Mouse (Mus musculus) spleen, adult 2 months (tissue): Measurements from ENCODE around the gene Cipc. TPM values are rescaled to one million over a fixed set of nuclear protein-coding genes. Genes with fewer than 3 reads are reported as not detected.

Experiments used
- DNase-seq, 2 experiments: peaks; one replicate each; pipeline versions ENCODE4 v3.0.0 to v3.0.0-alpha.2; 2012 to 2021; ENCODE audit warnings: low spot score in 2 of 2, low read depth in 1 of 2
- H3K27ac ChIP-seq: fragments of 200-500 bp; 2 replicates; pipeline ENCODE4 v1.5.1; 2012; ENCODE audit warnings: low read length, inconsistent platforms; ENCODE audit not compliant: insufficient read depth
- H3K27me3 ChIP-seq: fragments of 200-500 bp; 2 replicates; pipeline ENCODE4 v1.6.1; 2012; ENCODE audit warnings: mild to moderate bottlenecking, moderate library complexity, low read length, inconsistent platforms; ENCODE audit not compliant: control insufficient read depth, insufficient read depth
- H3K36me3 ChIP-seq: fragments of 200-500 bp; 2 replicates; pipeline ENCODE4 v1.6.1; 2012; ENCODE audit warnings: mild to moderate bottlenecking, low read length, inconsistent platforms; ENCODE audit not compliant: control insufficient read depth, insufficient read depth
- H3K4me1 ChIP-seq: fragments of 200-500 bp; 2 replicates; pipeline ENCODE4 v1.6.1; 2011; ENCODE audit warnings: inconsistent platforms; ENCODE audit not compliant: control insufficient read depth, insufficient read depth, insufficient read length
- H3K4me3 ChIP-seq: fragments of 200-500 bp; 2 replicates; pipeline ENCODE4 v1.5.1; 2011; ENCODE audit warnings: mild to moderate bottlenecking, inconsistent platforms; ENCODE audit not compliant: insufficient read depth, insufficient read length; ENCODE audit errors: extremely low read depth
- CTCF ChIP-seq: fragments of 200-500 bp; IDR thresholded peaks from 2 replicates; pipeline ENCODE4 v1.5.1; 2011; ENCODE audit warnings: mild to moderate bottlenecking, inconsistent platforms; ENCODE audit not compliant: insufficient read depth, insufficient read length, insufficient replicate concordance; ENCODE audit errors: extremely low read depth
- POLR2A ChIP-seq: fragments of 200-500 bp; IDR thresholded peaks from 2 replicates; pipeline ENCODE4 v1.6.1; 2011; ENCODE audit warnings: low read depth, low read length, inconsistent platforms
- WGBS: fragments of 180-500 bp; shearing (Covaris S2); methylation state at CpG from one replicate; pipeline ENCODE4 v1.1.7; 2018; 5-methylcytosine and 5-hydroxymethylcytosine counted together
- polyA plus RNA-seq: library from polyadenylated mRNA; depleted of rRNA; stranded (reverse); fragments of >200 nt; gene quantifications from 2 replicates; pipeline ENCODE4 v1.2.3, GENCODE M21; 2012

Gene Cipc
- polyA plus RNA-seq, 1 experiment: 24.2 TPM

DNA sequence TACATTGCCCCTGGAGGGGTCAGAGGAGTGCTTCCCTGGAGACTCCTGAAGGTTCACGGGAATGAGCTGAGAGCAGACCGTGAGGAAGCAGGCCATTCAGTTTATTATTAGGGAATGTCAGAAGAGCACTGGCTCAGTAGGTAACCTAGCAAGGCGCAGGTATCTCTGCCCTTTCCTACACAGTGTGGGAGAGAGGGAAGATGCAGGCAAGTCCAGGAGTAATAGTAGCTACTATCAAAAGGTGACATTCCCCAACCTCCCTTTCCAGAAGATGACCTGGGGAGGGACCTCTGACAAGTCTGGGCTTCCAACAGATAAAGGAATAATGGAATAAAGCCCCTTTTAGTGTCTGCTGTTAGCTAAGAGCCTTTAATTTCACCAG lies 22.4 kb downstream of the Cipc start:
- Histone ChIP-seq H3K27ac (no peak overlapping the region), H3K36me3 (peaks cover 8% of the 10 kb centered on the region), H3K4me3 (no peak overlapping the region), H3K27me3 (no peaks in the 10 kb centered on the region), H3K4me1 (no peaks in the 10 kb centered on the region)
- TF ChIP-seq CTCF: no peak
- no peak for TF ChIP-seq POLR2A
- DNase-seq: no peak
- 93% methylated on average over 3 of the region's 3 CpGs for WGBS

DNA sequence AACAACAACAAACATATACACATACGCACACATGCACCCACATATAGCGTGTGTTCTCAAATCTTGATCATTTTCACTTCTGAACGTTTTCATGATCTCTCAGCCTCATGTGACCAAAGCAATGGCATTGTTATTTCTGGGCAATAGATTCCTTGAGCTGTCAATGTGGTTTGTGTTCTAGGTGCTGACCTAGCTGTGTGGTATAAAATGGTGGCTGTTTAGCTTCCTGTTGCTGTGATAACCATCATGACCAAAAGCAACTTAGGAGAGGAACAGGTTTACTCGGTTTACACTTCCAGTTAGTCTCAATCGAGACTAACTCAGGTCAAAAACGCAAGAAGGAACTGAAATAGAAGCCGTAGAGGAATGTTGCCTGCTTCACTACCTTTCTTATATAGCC lies 24.2 kb downstream of the Cipc start:
- 78% methylated on average over 7 of the region's 7 CpGs for WGBS
- Histone ChIP-seq H3K4me3 (no peak overlapping the region), H3K4me1 (peaks cover 4% of the 10 kb centered on the region; the same call in 1 of the 2 replicates), H3K36me3 (no peaks in the 10 kb centered on the region; the same call in 1 of the 2 replicates), H3K27ac (no peak overlapping the region), H3K27me3 (no peaks in the 10 kb centered on the region)
- DNase-seq: no peak
- TF ChIP-seq CTCF (no peak), POLR2A (no peak)

DNA sequence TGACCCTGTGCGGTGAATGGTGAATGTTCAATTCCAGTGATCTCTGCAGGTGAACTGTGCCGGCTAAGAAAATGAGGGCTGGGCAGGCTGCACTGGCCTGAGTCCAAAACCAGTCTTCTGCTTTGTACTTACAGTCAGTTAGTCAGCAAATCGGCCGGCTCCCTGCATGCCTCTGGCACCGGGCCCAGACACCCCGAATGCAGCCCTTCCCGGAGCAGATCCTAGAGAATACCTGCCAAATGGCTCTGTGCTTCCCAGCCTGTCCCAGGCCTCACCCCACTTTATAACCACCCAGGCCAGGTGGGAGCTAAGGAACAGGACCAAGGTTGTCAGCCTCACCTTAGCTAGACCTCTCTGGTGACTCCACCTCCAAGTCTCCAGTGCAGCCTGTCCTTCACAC lies 26.4 kb downstream of the Cipc start:
- H3K4me1 ChIP-seq: peaks cover 4% of the 10 kb centered on the region; the same call in 1 of the 2 replicates
- no peak overlapping the region for H3K4me3 ChIP-seq
- no peak for DNase-seq
- WGBS: 25% methylated on average over 7 of the region's 7 CpGs
- no peak overlapping the region for H3K27ac ChIP-seq
- H3K36me3 ChIP-seq: no peaks in the 10 kb centered on the region
- no peak for TF ChIP-seq CTCF
- TF ChIP-seq POLR2A: no peak
- H3K27me3 ChIP-seq: no peaks in the 10 kb centered on the region

DNA sequence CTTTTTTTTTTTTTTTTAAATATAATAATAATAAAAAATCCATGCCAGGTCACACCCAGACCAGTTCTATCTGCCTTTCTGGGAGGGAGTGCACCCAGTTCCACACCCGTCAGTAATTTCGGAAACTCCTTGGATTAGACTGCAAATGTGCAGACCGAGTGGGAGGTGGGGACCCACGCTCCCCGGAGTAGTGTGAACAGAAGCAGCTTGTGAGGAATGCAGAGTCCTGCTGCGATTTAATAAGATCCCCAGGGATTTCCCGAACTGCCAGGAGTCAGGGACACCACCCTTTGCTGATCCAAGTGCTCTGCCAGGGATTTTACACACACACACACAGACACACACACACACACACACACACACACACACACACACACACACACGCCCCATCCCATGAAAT lies 26.9 kb downstream of the Cipc start:
- H3K27ac ChIP-seq: no peak overlapping the region
- TF ChIP-seq CTCF: no peak
- TF ChIP-seq POLR2A: no peak
- DNase-seq: no peak
- H3K36me3 ChIP-seq: no peaks in the 10 kb centered on the region
- H3K4me1 ChIP-seq: peaks cover 4% of the 10 kb centered on the region; the same call in 1 of the 2 replicates
- H3K4me3 ChIP-seq: no peak overlapping the region
- H3K27me3 ChIP-seq: no peaks in the 10 kb centered on the region
- 71% methylated on average over 8 of the region's 8 CpGs for WGBS

DNA sequence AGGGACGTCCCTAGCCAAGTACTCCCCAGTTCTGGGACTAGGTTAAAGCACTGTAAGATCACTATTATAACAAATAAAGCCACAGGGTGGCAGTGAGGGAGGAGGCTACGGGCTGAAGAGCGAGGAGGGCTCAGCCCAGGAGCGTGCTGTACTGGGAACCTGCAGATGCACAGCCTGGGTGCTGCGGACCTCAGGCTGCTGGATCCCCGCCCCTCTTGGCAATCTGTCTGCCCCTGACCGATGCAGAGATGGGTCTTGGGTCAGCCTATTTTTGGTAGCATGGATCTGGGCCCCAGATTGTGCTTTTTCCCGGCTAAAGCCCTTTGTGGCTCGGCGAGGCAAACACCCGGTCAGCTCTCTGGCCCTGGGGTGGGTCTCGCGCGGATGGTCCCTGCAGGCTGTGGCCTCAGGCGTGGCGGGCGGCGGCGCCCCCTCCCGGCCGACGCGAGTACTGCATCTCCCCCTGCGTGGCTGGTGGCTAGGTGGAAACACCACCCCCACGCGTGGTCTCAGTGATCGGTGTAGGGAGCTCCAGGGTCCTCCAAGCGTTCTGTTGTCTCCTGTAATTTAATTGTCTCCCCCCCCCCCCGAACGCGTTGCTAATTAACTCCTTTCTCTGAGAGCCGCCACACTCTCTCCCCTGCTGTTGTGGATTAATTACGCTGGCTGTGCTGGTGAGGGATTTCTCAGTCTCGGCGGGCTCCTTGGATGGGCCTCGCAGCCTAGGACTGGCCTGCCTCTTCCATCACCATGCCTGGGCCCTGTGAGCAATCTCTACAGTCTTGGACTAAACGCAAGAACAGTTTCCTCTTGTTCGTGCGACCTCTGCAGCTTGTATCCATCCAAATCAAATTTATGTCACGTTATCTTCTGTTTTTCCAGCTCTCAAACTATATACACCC lies 27.8 kb downstream of the Cipc start:
- TF ChIP-seq CTCF (peak; percentile 92), POLR2A (no peak)
- no peak overlapping the region for H3K27ac ChIP-seq
- peak in 1 of 2 experiments; percentile 45 for DNase-seq
- no peaks in the 10 kb centered on the region for H3K36me3 ChIP-seq
- H3K4me3 ChIP-seq: no peak overlapping the region
- H3K4me1 ChIP-seq: peaks cover 4% of the 10 kb centered on the region; the same call in 1 of the 2 replicates
- WGBS: 19% methylated on average over 40 of the region's 40 CpGs
- no peaks in the 10 kb centered on the region for H3K27me3 ChIP-seq

DNA sequence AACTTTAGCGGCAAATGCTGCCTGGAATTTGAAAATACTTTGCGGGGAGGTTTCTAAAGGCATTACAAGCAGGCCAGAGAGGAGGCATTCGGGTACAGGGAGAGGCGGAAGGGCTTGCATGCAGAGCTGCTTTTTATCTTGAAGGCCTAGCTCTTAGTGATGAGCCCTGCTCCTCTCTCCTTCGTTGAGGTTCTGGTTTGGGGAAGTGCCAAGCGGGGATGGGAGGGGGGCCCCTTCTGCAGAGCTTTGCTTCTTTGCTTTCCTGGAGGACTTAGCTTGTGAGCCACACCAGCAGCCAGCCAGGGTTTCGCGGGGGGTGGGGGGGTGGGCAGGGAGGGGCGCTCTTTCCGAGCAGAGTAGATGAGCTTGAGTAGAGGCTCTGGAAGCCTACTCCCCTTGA lies 28.9 kb downstream of the Cipc start:
- peaks cover 4% of the 10 kb centered on the region; the same call in 1 of the 2 replicates for H3K4me1 ChIP-seq

DNA sequence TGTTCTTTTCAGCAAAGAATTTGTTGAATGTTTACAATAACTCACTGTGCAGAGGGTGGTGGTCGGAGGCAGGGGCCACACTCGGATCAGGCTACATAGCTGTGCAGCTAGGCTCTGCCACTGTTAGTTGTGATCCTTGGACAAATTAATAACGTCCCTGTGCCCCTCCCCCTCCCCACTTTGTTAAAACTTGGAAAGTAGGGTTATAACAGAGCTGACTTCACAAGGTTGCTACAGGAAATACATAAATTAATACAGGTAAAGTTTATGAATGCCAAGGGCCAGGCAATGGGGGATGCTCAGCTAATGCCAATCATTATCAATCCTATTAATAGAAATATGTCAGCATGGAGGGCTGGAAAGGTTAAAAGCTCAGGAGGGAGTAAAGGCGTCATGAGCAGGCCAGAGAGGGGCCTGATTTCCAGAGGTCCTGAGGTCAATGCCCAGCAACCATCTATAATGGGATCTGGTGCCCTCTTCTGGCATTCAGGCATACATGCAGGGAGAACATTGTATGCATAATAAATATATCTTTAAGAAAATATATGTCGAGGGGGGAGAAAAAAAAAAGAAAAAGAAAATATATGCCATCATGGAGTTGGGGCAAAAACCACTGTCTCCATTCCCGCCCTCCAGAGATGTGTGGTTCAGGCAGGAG lies 29.8 kb downstream of the Cipc start:
- H3K4me3 ChIP-seq: no peak overlapping the region
- TF ChIP-seq POLR2A (no peak), CTCF (no peak)
- 65% methylated on average over 6 of the region's 6 CpGs for WGBS

More for the DNA sequence above, 28.9 kb downstream of the Cipc start:
- TF ChIP-seq CTCF (no peak), POLR2A (no peak)
- no peak for DNase-seq
- no peak overlapping the region for H3K4me3 ChIP-seq
- no peaks in the 10 kb centered on the region for H3K36me3 ChIP-seq
- no peaks in the 10 kb centered on the region for H3K27me3 ChIP-seq
- WGBS: 51% methylated on average over 10 of the region's 10 CpGs
- no peak overlapping the region for H3K27ac ChIP-seq

More for the DNA sequence above, 29.8 kb downstream of the Cipc start:
- H3K27me3 ChIP-seq: no peaks in the 10 kb centered on the region
- no peak overlapping the region for H3K27ac ChIP-seq
- peaks cover 4% of the 10 kb centered on the region; the same call in 1 of the 2 replicates for H3K4me1 ChIP-seq
- no peak for DNase-seq
- no peaks in the 10 kb centered on the region for H3K36me3 ChIP-seq
